Comparison of ENCODE assay signal across 34 mouse cellular contexts in genomic region chr3:123433362-123433761, GRCm38 (mm10). TPM values are rescaled to one million over a fixed set of nuclear protein-coding genes. Genes with fewer than 3 reads are reported as not detected.
"Had no signal": no experiment of that assay in that cellular context is flagged by ENCODE, and none has a peak within 500 bp of the region (broad histone marks: within the 10 kb centered on the region; RNA-seq: fewer than 3 reads in every experiment).

No protein-coding gene starts in this region.

- H3K4me2 ChIP-seq: limb, embryonic 12.5 days; limb, embryonic 13.5 days; limb, embryonic 15.5 days; liver, embryonic 11.5 days; liver, embryonic 12.5 days; liver, embryonic 13.5 days; liver, embryonic 15.5 days; lung, embryonic 14.5 days; lung, embryonic 15.5 days; midbrain, embryonic 11.5 days; midbrain, embryonic 12.5 days; midbrain, embryonic 13.5 days; midbrain, embryonic 15.5 days; neural tube, embryonic 12.5 days had no signal

- H3K27ac ChIP-seq: limb, embryonic 10.5 days; limb, embryonic 12.5 days; limb, embryonic 13.5 days; limb, embryonic 15.5 days; liver, embryonic 12.5 days; liver, embryonic 13.5 days; liver, embryonic 14.5 days; liver, embryonic 15.5 days; lung, embryonic 15.5 days; macrophage; midbrain, embryonic 10.5 days; midbrain, embryonic 12.5 days; midbrain, embryonic 13.5 days; midbrain, embryonic 15.5 days; neural tube, embryonic 12.5 days had no signal

- H3K36me3 ChIP-seq: limb, embryonic 10.5 days; limb, embryonic 12.5 days; limb, embryonic 13.5 days; limb, embryonic 15.5 days; liver, embryonic 12.5 days; liver, embryonic 13.5 days; liver, embryonic 15.5 days; lung, embryonic 15.5 days; midbrain, embryonic 10.5 days; midbrain, embryonic 12.5 days; midbrain, embryonic 13.5 days; midbrain, embryonic 15.5 days; neural tube, embryonic 12.5 days had no signal

- H3K9me3 ChIP-seq: limb, embryonic 10.5 days; limb, embryonic 12.5 days; limb, embryonic 13.5 days; limb, embryonic 15.5 days; liver, embryonic 12.5 days; liver, embryonic 13.5 days; liver, embryonic 15.5 days; lung, embryonic 15.5 days; midbrain, embryonic 10.5 days; midbrain, embryonic 12.5 days; midbrain, embryonic 13.5 days; midbrain, embryonic 15.5 days; neural tube, embryonic 12.5 days had no signal

- H3K27me3 ChIP-seq: limb, embryonic 12.5 days; limb, embryonic 13.5 days; limb, embryonic 15.5 days; liver, embryonic 12.5 days; liver, embryonic 13.5 days; liver, embryonic 15.5 days; lung, embryonic 15.5 days; megakaryocyte, embryonic 14.5 days; midbrain, embryonic 12.5 days; midbrain, embryonic 13.5 days; midbrain, embryonic 15.5 days; neural tube, embryonic 12.5 days had no signal

- H3K4me3 ChIP-seq: limb, embryonic 10.5 days; limb, embryonic 12.5 days; limb, embryonic 13.5 days; limb, embryonic 15.5 days; liver, embryonic 12.5 days; liver, embryonic 13.5 days; liver, embryonic 15.5 days; lung, embryonic 15.5 days; megakaryocyte, embryonic 14.5 days; midbrain, embryonic 10.5 days; midbrain, embryonic 12.5 days; midbrain, embryonic 13.5 days; midbrain, embryonic 15.5 days; myocyte; neural tube, embryonic 12.5 days had no signal

- DNase-seq: left cerebral cortex, postnatal 4 days; liver; liver, embryonic 13.5 days; liver, postnatal 0 days; lung, adult 18-20 months; lung, adult 2 months; lung, embryonic 14.5 days; lung, postnatal 10 days; lung, postnatal 14 days; lung, postnatal 36 days; lung, postnatal 4 days; midbrain, embryonic 14.5 days had no signal

- H3K4me1 ChIP-seq: limb, embryonic 10.5 days; limb, embryonic 12.5 days; limb, embryonic 13.5 days; limb, embryonic 15.5 days; liver, embryonic 15.5 days; lung, embryonic 15.5 days; midbrain, embryonic 10.5 days; midbrain, embryonic 12.5 days; midbrain, embryonic 13.5 days; midbrain, embryonic 15.5 days; neural tube, embryonic 12.5 days had no signal

- ATAC-seq: liver, embryonic 12.5 days; liver, postnatal 0 days; lung, postnatal 0 days; midbrain, embryonic 13.5 days; midbrain, embryonic 15.5 days; midbrain, embryonic 16.5 days had no signal

- H3K9ac ChIP-seq: limb, embryonic 12.5 days; limb, embryonic 13.5 days; limb, embryonic 15.5 days; liver, embryonic 12.5 days; liver, embryonic 13.5 days; liver, embryonic 14.5 days; liver, embryonic 15.5 days; liver, postnatal 0 days; lung, embryonic 14.5 days; lung, embryonic 15.5 days; midbrain, embryonic 12.5 days; midbrain, embryonic 13.5 days; midbrain, embryonic 15.5 days; neural tube, embryonic 12.5 days had no signal

RNA-seq across cellular contexts. Expression of gene Prss12, which starts 13.4 kb away (rescaled TPM):
- total RNA-seq: megakaryocyte progenitor cell, adult 5-6 weeks; megakaryocyte-erythroid progenitor cell, adult 5-6 weeks had no signal
- polyA plus RNA-seq: macrophage had no signal
